Mouse (Mus musculus) forebrain, embryonic 12.5 days (tissue): Measurements from ENCODE around the gene Prr15l. TPM values are rescaled to one million over a fixed set of nuclear protein-coding genes. Genes with fewer than 3 reads are reported as not detected.

Experiments used
- ATAC-seq: fragments of 200-750 bp; cut with Nextera tagmentation; 2 replicates; pipeline ENCODE4 v1.8.0; 2017; ENCODE audit warnings: moderate TSS enrichment; ENCODE audit not compliant: low FRiP score
- H3K27ac ChIP-seq: fragments of 300-500 bp; sonication (generic); 2 replicates; pipeline ENCODE4 v1.5.1; 2016; ENCODE audit warnings: mild to moderate bottlenecking
- H3K27me3 ChIP-seq: fragments of 300-500 bp; sonication (generic); 2 replicates; pipeline ENCODE4 v1.6.1; 2016; ENCODE audit warnings: mild to moderate bottlenecking
- H3K36me3 ChIP-seq: fragments of 300-500 bp; sonication (generic); replicated peaks from 2 replicates; pipeline ENCODE4 v1.6.1; 2016; ENCODE audit warnings: mild to moderate bottlenecking
- H3K4me1 ChIP-seq: fragments of 300-500 bp; sonication (generic); 2 replicates; pipeline ENCODE4 v1.6.1; 2016
- H3K4me2 ChIP-seq: fragments of 300-500 bp; sonication (generic); 2 replicates; pipeline ENCODE4 v1.6.1; 2016; ENCODE audit warnings: mild to moderate bottlenecking, moderate library complexity
- H3K4me3 ChIP-seq: fragments of 300-500 bp; sonication (generic); replicated peaks from 2 replicates; pipeline ENCODE4 v1.5.1; 2016; ENCODE audit warnings: mild to moderate bottlenecking
- H3K9ac ChIP-seq: fragments of 300-500 bp; sonication (generic); 2 replicates; pipeline ENCODE4 v1.6.1; 2016; ENCODE audit warnings: mild to moderate bottlenecking
- H3K9me3 ChIP-seq: fragments of 300-500 bp; sonication (generic); 2 replicates; pipeline ENCODE4 v1.6.1; 2016
- WGBS: fragments of 180-500 bp; shearing (Covaris S2); methylation state at CpG from one replicate; pipeline ENCODE4 v1.1.7; 2016; 5-methylcytosine and 5-hydroxymethylcytosine counted together
- polyA plus RNA-seq: library from polyadenylated mRNA; unstranded; fragments of >200 nt; fragmentation: Nextera tagmentation; extraction: Ambion mirVana; gene quantifications from 2 replicates; pipeline ENCODE4 v1.2.1, GENCODE M21; 2016

Prr15l gene
- polyA plus RNA-seq, 1 experiment from 2014 or later, result 0.60 TPM

GRCm38 (mm10) chr11:96926587-96926986 lies 1.3 kb upstream of the Prr15l start:
- Histone ChIP-seq H3K27me3 (peaks cover 34% of the 10 kb centered on the region), H3K4me2 (no peak overlapping the region), H3K27ac (no peak overlapping the region), H3K4me3 (no peak overlapping the region), H3K9ac (no peak overlapping the region), H3K4me1 (peaks cover 9% of the 10 kb centered on the region; the same call in 1 of the 2 replicates), H3K9me3 (no peaks in the 10 kb centered on the region), H3K36me3 (no peaks in the 10 kb centered on the region)
- ATAC-seq, result no peak
- 88% methylated on average over 5 of the region's 5 CpGs for WGBS

GRCm38 (mm10) chr11:96928691-96929090 lies 787 bp downstream of the Prr15l start:
- Histone ChIP-seq H3K27me3 (peaks cover 34% of the 10 kb centered on the region), H3K9ac (no peak overlapping the region), H3K4me2 (no peak overlapping the region), H3K4me1 (peaks cover 9% of the 10 kb centered on the region; the same call in 1 of the 2 replicates), H3K4me3 (no peak overlapping the region), H3K27ac (no peak overlapping the region), H3K36me3 (no peaks in the 10 kb centered on the region), H3K9me3 (no peaks in the 10 kb centered on the region)
- WGBS, result 7% methylated on average over 5 of the region's 5 CpGs
- ATAC-seq, result no peak

GRCm38 (mm10) chr11:96929096-96929765 lies 1.3 kb downstream of the Prr15l start:
- Histone ChIP-seq H3K9me3 (no peaks in the 10 kb centered on the region), H3K4me3 (no peak overlapping the region), H3K9ac (no peak overlapping the region), H3K27ac (no peak overlapping the region), H3K4me1 (peaks cover 9% of the 10 kb centered on the region), H3K27me3 (peaks cover 34% of the 10 kb centered on the region), H3K4me2 (no peak overlapping the region), H3K36me3 (no peaks in the 10 kb centered on the region)
- ATAC-seq, result no peak
- WGBS, result 15% methylated on average over 13 of the region's 13 CpGs

- Histone ChIP-seq H3K9me3 (no peaks in the 10 kb centered on the region), H3K36me3 (no peaks in the 10 kb centered on the region), H3K4me3 (no peak overlapping the region), H3K27me3 (peaks cover 34% of the 10 kb centered on the region), H3K9ac (no peak overlapping the region), H3K4me1 (peaks cover 16% of the 10 kb centered on the region), H3K4me2 (no peak overlapping the region), H3K27ac (no peak overlapping the region)
- ATAC-seq, result no peak
- WGBS, result 65% methylated on average over 9 of the region's 9 CpGs
Observed at GRCm38 (mm10) chr11:96929766-96930331, 1.9 kb downstream of the Prr15l start.

DNA sequence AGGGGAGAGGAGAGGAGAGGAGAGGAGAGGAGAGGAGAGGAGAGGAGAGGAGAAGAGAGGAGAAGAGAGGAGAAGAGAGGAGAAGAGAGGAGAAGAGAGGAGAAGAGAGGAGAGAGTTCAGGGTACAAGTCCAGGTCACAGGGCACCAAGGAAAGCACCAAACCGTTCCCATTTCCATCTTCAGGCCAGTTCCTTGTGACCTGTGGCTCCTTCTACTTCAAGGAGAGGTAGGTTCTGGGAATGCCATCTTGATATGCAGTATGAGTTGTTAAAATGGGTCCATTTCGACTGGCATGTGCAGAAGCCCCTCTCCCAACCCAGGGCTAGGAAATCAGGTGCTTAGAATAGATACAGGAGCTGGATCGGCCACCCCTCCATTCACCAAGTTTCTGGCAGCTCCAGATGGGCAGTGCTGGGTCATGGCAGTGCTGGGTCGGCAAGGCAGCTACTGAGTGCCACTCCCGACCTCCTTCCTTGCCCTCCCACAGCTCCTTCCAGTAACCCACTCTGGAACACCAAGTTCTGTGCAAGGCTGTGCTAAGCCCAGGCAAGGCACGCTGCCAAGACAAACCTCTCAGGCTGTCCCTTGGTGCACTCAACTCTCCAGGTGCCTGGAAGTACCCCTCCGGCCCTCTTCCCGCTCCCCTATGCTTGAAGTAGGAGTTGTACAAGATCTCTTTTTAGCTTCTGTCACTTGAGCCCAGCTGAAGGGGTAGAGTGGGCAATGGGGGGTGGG lies 3.6 kb downstream of the Prr15l start:
- peaks cover 20% of the 10 kb centered on the region for H3K4me1 ChIP-seq
- H3K4me3 ChIP-seq, result no peak overlapping the region
- H3K36me3 ChIP-seq, result no peaks in the 10 kb centered on the region
- H3K27me3 ChIP-seq, result peaks cover 34% of the 10 kb centered on the region
- WGBS, result 70% methylated on average over 8 of the region's 8 CpGs
- no peak overlapping the region for H3K27ac ChIP-seq
- no peaks in the 10 kb centered on the region for H3K9me3 ChIP-seq
- H3K9ac ChIP-seq, result no peak overlapping the region
- ATAC-seq, result no peak
- no peak overlapping the region for H3K4me2 ChIP-seq

- Histone ChIP-seq H3K4me3 (no peak overlapping the region), H3K4me2 (no peak overlapping the region), H3K36me3 (no peaks in the 10 kb centered on the region), H3K4me1 (peaks cover 19% of the 10 kb centered on the region), H3K9me3 (no peaks in the 10 kb centered on the region), H3K27ac (no peak overlapping the region), H3K27me3 (peaks cover 20% of the 10 kb centered on the region), H3K9ac (no peak overlapping the region)
- no peak for ATAC-seq
- WGBS, result 91% methylated on average over 13 of the region's 13 CpGs
Observed at GRCm38 (mm10) chr11:96933562-96934276, 5.8 kb downstream of the Prr15l start.

DNA sequence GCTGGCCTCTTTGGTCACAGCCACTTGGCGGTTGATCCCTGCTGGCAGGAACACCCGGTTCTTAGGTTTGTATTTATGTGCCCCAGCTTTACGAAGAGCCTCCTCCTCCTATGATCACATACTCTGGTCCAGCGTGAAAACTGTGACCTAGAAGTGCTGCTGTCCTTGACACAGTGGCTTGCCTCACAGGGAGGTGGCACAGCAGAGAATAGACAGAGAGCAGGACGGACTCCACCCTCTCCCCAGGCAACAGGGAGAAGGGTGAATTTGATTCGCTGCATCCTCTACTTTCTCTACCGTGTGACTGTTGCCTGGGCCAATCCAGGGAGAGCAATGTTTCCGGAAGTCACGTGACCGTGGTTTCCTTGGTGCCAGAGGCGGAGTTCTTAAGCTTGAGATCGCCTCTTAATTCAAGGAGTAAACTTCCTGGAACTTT lies 7.0 kb downstream of the Prr15l start:
- 24% methylated on average over 12 of the region's 12 CpGs for WGBS
- Histone ChIP-seq H3K4me1 (peaks cover 11% of the 10 kb centered on the region), H3K4me3 (0 out of 2 replicates have a peak overlapping the region, but pooled peaks have one; percentile 10), H3K27ac (no peak overlapping the region), H3K27me3 (peaks cover 7% of the 10 kb centered on the region), H3K36me3 (no peaks in the 10 kb centered on the region), H3K9ac (no peak overlapping the region), H3K4me2 (peak overlapping the region; percentile 33), H3K9me3 (no peaks in the 10 kb centered on the region)
- peak; percentile 68; the same call in 1 of the 2 replicates for ATAC-seq

GRCm38 (mm10) chr11:96935872-96936650 lies 8.2 kb downstream of the Prr15l start:
- H3K4me2 ChIP-seq, result no peak overlapping the region
- H3K27me3 ChIP-seq, result no peaks in the 10 kb centered on the region
- peaks cover 11% of the 10 kb centered on the region for H3K4me1 ChIP-seq
- H3K9me3 ChIP-seq, result no peaks in the 10 kb centered on the region
- H3K36me3 ChIP-seq, result no peaks in the 10 kb centered on the region
- no peak overlapping the region for H3K9ac ChIP-seq
- WGBS, result 88% methylated on average over 9 of the region's 9 CpGs
- no peak for ATAC-seq
- no peak overlapping the region for H3K4me3 ChIP-seq
- no peak overlapping the region for H3K27ac ChIP-seq

GRCm38 (mm10) chr11:96937549-96938425 lies 9.9 kb downstream of the Prr15l start:
- Histone ChIP-seq H3K4me2 (no peak overlapping the region), H3K9me3 (no peaks in the 10 kb centered on the region), H3K4me1 (peaks cover 11% of the 10 kb centered on the region), H3K4me3 (no peak overlapping the region), H3K27ac (no peak overlapping the region), H3K36me3 (no peaks in the 10 kb centered on the region), H3K27me3 (0 out of 2 replicates have a peak, but pooled peaks cover 3% of the 10 kb centered on the region), H3K9ac (no peak overlapping the region)
- 56% methylated on average over 10 of the region's 10 CpGs for WGBS
- 0 out of 2 replicates have a peak, but pooled peaks have one; percentile 27 for ATAC-seq

DNA sequence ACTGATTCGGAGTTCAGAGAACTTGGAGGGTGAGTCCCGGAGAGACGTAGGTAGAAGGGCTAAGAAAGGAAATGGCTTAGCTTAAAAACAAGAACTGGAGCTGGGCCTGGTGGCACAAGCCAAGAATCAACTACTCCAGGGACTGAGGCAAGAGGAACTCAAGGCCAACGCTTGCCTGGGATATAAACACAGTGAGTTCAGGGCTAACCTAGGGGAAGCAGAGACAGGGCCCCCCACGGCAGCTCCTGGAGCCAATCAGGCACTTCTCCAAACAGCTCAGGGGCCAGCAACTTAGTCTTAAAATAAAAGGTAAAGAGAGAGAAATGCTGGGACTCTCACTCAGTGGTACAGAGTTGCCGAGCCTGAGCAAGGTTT lies 10.5 kb downstream of the Prr15l start:
- H3K27ac ChIP-seq, result no peak overlapping the region
- WGBS, result 92% methylated on average over 6 of the region's 6 CpGs
- peaks cover 4% of the 10 kb centered on the region; the same call in 1 of the 2 replicates for H3K27me3 ChIP-seq
- H3K9ac ChIP-seq, result no peak overlapping the region
- H3K4me2 ChIP-seq, result no peak overlapping the region
- peaks cover 13% of the 10 kb centered on the region for H3K4me1 ChIP-seq
- no peaks in the 10 kb centered on the region for H3K9me3 ChIP-seq
- no peaks in the 10 kb centered on the region for H3K36me3 ChIP-seq
- H3K4me3 ChIP-seq, result no peak overlapping the region
- ATAC-seq, result no peak
